Mouse (Mus musculus) limb, embryonic 14.5 days (tissue): ENCODE data around the gene Tbc1d1. TPM values are rescaled to one million over a fixed set of nuclear protein-coding genes. Genes with fewer than 3 reads are reported as not detected.

Experiments
- ATAC-seq: fragments of 200-750 bp; cut with Nextera tagmentation; 2 replicates; pipeline ENCODE4 v1.8.0; 2017; ENCODE audit warnings: low read depth, moderate number of reproducible peaks, moderate TSS enrichment; ENCODE audit not compliant: low FRiP score
- DNase-seq: peaks from one replicate; pipeline ENCODE4 v3.0.0-alpha.2; 2015; ENCODE audit warnings: low spot score
- H3K27ac ChIP-seq: fragments of 300-500 bp; sonication (generic); replicated peaks from 2 replicates; pipeline ENCODE4 v1.5.1; 2014; ENCODE audit warnings: low read depth, mild to moderate bottlenecking, low read length, moderate library complexity, mixed read lengths
- H3K27me3 ChIP-seq: fragments of 300-500 bp; sonication (generic); 2 replicates; pipeline ENCODE4 v1.6.1; 2014; ENCODE audit warnings: low read length, mixed read lengths; ENCODE audit not compliant: control insufficient read depth, insufficient read depth
- H3K36me3 ChIP-seq: fragments of 300-500 bp; sonication (generic); 2 replicates; pipeline ENCODE4 v1.6.1; 2014; ENCODE audit warnings: mild to moderate bottlenecking, low read length, moderate library complexity, mixed read lengths; ENCODE audit not compliant: control insufficient read depth, insufficient read depth
- H3K4me1 ChIP-seq: fragments of 300-500 bp; sonication (generic); 2 replicates; pipeline ENCODE4 v1.6.1; 2014; ENCODE audit warnings: antibody characterized with exemption, low read length, mixed read lengths; ENCODE audit not compliant: control insufficient read depth, insufficient read depth
- H3K4me2 ChIP-seq: fragments of 300-500 bp; sonication (generic); replicated peaks from 2 replicates; pipeline ENCODE4 v1.6.1; 2014; ENCODE audit warnings: low read depth, mild to moderate bottlenecking, low read length, moderate library complexity; ENCODE audit not compliant: severe bottlenecking
- H3K4me3 ChIP-seq: fragments of 300-500 bp; sonication (generic); replicated peaks from 2 replicates; pipeline ENCODE4 v1.5.1; 2014; ENCODE audit warnings: low read length
- H3K9ac ChIP-seq: fragments of 300-500 bp; sonication (generic); 2 replicates; pipeline ENCODE4 v1.6.1; 2014; ENCODE audit warnings: mild to moderate bottlenecking, low read depth, low read length, moderate library complexity; ENCODE audit not compliant: severe bottlenecking
- H3K9me3 ChIP-seq: fragments of 300-500 bp; sonication (generic); 2 replicates; pipeline ENCODE4 v1.6.1; 2016; ENCODE audit warnings: low read length; ENCODE audit not compliant: control insufficient read depth
- POLR2A ChIP-seq: fragments of 200-500 bp; IDR thresholded peaks from 2 replicates; pipeline ENCODE4 v1.8.0; 2012; ENCODE audit warnings: inconsistent platforms, mild to moderate bottlenecking, moderate library complexity, borderline replicate concordance; ENCODE audit not compliant: insufficient read depth, insufficient read length; ENCODE audit errors: extremely low read depth
- WGBS: fragments of 180-500 bp; shearing (Covaris S2); extraction: QIAGEN DNeasy Blood & Tissue Kit; methylation state at CpG from one replicate; pipeline ENCODE4 v1.1.7; 2014; 5-methylcytosine and 5-hydroxymethylcytosine counted together
- polyA plus RNA-seq, 2 experiments: library from polyadenylated mRNA; depleted of rRNA in 1 of 2; stranded (reverse) in 1 of 2; unstranded in 1 of 2; fragments of >200 nt; fragmentation: Nextera tagmentation in 1 of 2; extraction: Ambion mirVana in 1 of 2; gene quantifications; 2 replicates each; pipeline versions ENCODE4 v1.2.1 to v1.2.3; 2012 to 2014

The Tbc1d1 gene
- polyA plus RNA-seq, 2 experiments = 23.1 to 25.5 TPM

- no peak for DNase-seq
- Histone ChIP-seq H3K27ac (no peak overlapping the region), H3K27me3 (no peaks in the 10 kb centered on the region), H3K9me3 (no peaks in the 10 kb centered on the region), H3K4me1 (peaks cover 23% of the 10 kb centered on the region; the same call in 1 of the 2 replicates), H3K36me3 (peaks cover 7% of the 10 kb centered on the region; the same call in 1 of the 2 replicates), H3K9ac (no peak overlapping the region), H3K4me3 (no peak overlapping the region), H3K4me2 (no peak overlapping the region)
- ATAC-seq = no peak
- WGBS = 65% methylated on average over 6 of the region's 6 CpGs
- TF ChIP-seq POLR2A = no peak
Measured at GRCm38 (mm10) chr5:64314288-64315052, 158.4 kb downstream of the Tbc1d1 start.

- H3K4me3 ChIP-seq = no peak overlapping the region
- no peaks in the 10 kb centered on the region for H3K9me3 ChIP-seq
- H3K4me1 ChIP-seq = peaks cover 23% of the 10 kb centered on the region; the same call in 1 of the 2 replicates
- H3K27ac ChIP-seq = no peak overlapping the region
- no peak overlapping the region for H3K4me2 ChIP-seq
- no peak for ATAC-seq
- no peak for DNase-seq
- WGBS = 90% methylated on average over 1 of the region's 1 CpGs
- H3K27me3 ChIP-seq = no peaks in the 10 kb centered on the region
- no peak for TF ChIP-seq POLR2A
- H3K9ac ChIP-seq = no peak overlapping the region
- H3K36me3 ChIP-seq = peaks cover 7% of the 10 kb centered on the region; the same call in 1 of the 2 replicates
Measured at GRCm38 (mm10) chr5:64315088-64315487, 159.0 kb downstream of the Tbc1d1 start.

GRCm38 (mm10) chr5:64323286-64323685 is 167.2 kb downstream of the Tbc1d1 start:
- H3K4me1 ChIP-seq = peaks cover 16% of the 10 kb centered on the region
- H3K36me3 ChIP-seq = peaks cover 9% of the 10 kb centered on the region; the same call in 1 of the 2 replicates
- 85% methylated on average over 4 of the region's 4 CpGs for WGBS
- no peak for DNase-seq
- no peak overlapping the region for H3K4me3 ChIP-seq
- H3K4me2 ChIP-seq = no peak overlapping the region
- H3K9ac ChIP-seq = no peak overlapping the region
- H3K27me3 ChIP-seq = no peaks in the 10 kb centered on the region
- no peak for ATAC-seq
- TF ChIP-seq POLR2A = no peak
- H3K9me3 ChIP-seq = no peaks in the 10 kb centered on the region
- no peak overlapping the region for H3K27ac ChIP-seq

GRCm38 (mm10) chr5:64324353-64324752 is 168.2 kb downstream of the Tbc1d1 start:
- Histone ChIP-seq H3K4me3 (no peak overlapping the region), H3K9me3 (no peaks in the 10 kb centered on the region), H3K27me3 (no peaks in the 10 kb centered on the region), H3K4me1 (peaks cover 15% of the 10 kb centered on the region), H3K4me2 (no peak overlapping the region), H3K27ac (peak overlapping the region; percentile 75), H3K36me3 (peaks cover 16% of the 10 kb centered on the region; the same call in 1 of the 2 replicates), H3K9ac (no peak overlapping the region)
- DNase-seq (no peak), ATAC-seq (peak; percentile 16; the same call in 1 of the 2 replicates)
- no peak for TF ChIP-seq POLR2A
- 79% methylated on average over 12 of the region's 12 CpGs for WGBS

- no peak for TF ChIP-seq POLR2A
- Histone ChIP-seq H3K36me3 (peaks cover 19% of the 10 kb centered on the region; the same call in 1 of the 2 replicates), H3K27me3 (no peaks in the 10 kb centered on the region), H3K4me3 (no peak overlapping the region), H3K27ac (peak overlapping the region; percentile 75), H3K9me3 (no peaks in the 10 kb centered on the region), H3K4me1 (peaks cover 15% of the 10 kb centered on the region), H3K9ac (no peak overlapping the region), H3K4me2 (no peak overlapping the region)
- 73% methylated on average over 8 of the region's 8 CpGs for WGBS
- ATAC-seq (peak; percentile 36; the same call in 1 of the 2 replicates), DNase-seq (no peak)
Measured at GRCm38 (mm10) chr5:64324920-64325319, 168.8 kb downstream of the Tbc1d1 start.
